ENCODE assay signal across 16 mouse cellular contexts in the genomic region with DNA sequence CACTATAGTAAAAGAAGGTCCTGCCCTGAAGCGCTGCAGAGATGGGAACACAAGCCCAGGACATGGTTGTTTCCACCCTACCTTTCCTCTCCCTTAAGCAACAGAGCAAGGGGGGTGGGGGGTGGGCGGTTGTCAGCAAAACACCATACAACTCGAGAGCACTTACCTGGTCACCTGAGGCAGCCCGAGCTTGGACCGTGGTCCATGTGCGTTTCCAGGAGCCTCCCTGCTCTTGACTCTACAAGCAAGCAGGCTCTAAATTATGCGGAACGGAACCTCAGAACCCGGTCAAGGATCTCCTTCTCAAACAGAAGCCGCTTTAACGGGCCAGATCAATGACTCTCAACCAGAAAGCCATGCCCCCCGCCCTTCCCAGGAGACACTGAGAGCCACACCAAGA. TPM values are rescaled to one million over a fixed set of nuclear protein-coding genes. Genes with fewer than 3 reads are reported as not detected.
DNase-seq lines count a peak whose midpoint lies in the region; ATAC-seq and TF ChIP-seq lines count a peak whose summit lies in the region.
"Had no signal": no experiment of that assay in that cellular context is flagged by ENCODE, and none has a peak within 500 bp of the region (broad histone marks: within the 10 kb centered on the region; RNA-seq: fewer than 3 reads in every experiment).

No protein-coding gene starts in this region.

- ATAC-seq in forebrain, embryonic 15.5 days (replicated peaks): no peak
- ATAC-seq in kidney, postnatal 0 days (replicated peaks; ENCODE audit: low FRiP score, low read depth): no peak
- no peak for ATAC-seq in stomach, embryonic 14.5 days (ENCODE audit: insufficient number of reproducible peaks, insufficient read depth, low FRiP score, low read depth)
- no peak for ATAC-seq in stomach, postnatal 0 days (ENCODE audit: low FRiP score, low TSS enrichment)
- ATAC-seq: forebrain, embryonic 14.5 days; hindbrain, postnatal 0 days had no signal

- H3K9ac ChIP-seq in forebrain, embryonic 15.5 days (replicated peaks): no peak overlapping the region
- no peak overlapping the region for H3K9ac ChIP-seq in kidney, postnatal 0 days (ENCODE audit: low read depth, low read length)
- no peak overlapping the region for H3K9ac ChIP-seq in stomach, embryonic 14.5 days (replicated peaks; ENCODE audit: low read depth, low read length)
- no peak overlapping the region for H3K9ac ChIP-seq in stomach, postnatal 0 days (ENCODE audit: low read length)
- H3K9ac ChIP-seq: neural tube, embryonic 13.5 days had no signal

- no peak overlapping the region for H3K4me3 ChIP-seq in forebrain, embryonic 10.5 days
- no peak overlapping the region for H3K4me3 ChIP-seq in forebrain, embryonic 15.5 days
- no peak overlapping the region for H3K4me3 ChIP-seq in kidney, postnatal 0 days (replicated peaks; ENCODE audit: low read depth, low read length)
- no peak overlapping the region for H3K4me3 ChIP-seq in stomach, embryonic 14.5 days (ENCODE audit: low read depth, low read length)
- no peak overlapping the region for H3K4me3 ChIP-seq in stomach, postnatal 0 days (ENCODE audit: low read depth, low read length)
- no peak overlapping the region for H3K4me3 ChIP-seq in layer of hippocampus, adult 2 months
- H3K4me3 ChIP-seq: neural tube, embryonic 13.5 days had no signal

- WGBS in forebrain, embryonic 10.5 days: 94% methylated on average over 12 of the region's 12 CpGs
- WGBS in forebrain, embryonic 15.5 days: 86% methylated on average over 12 of the region's 12 CpGs
- 64% methylated on average over 12 of the region's 12 CpGs for WGBS in kidney, postnatal 0 days
- 76% methylated on average over 12 of the region's 12 CpGs for WGBS in stomach, embryonic 14.5 days
- 74% methylated on average over 12 of the region's 12 CpGs for WGBS in stomach, postnatal 0 days

- no peak overlapping the region for H3K4me2 ChIP-seq in forebrain, embryonic 15.5 days (replicated peaks)
- no peak overlapping the region for H3K4me2 ChIP-seq in kidney, postnatal 0 days (ENCODE audit: low read length)
- H3K4me2 ChIP-seq in stomach, embryonic 14.5 days (replicated peaks; ENCODE audit: low read depth, low read length): no peak overlapping the region
- no peak overlapping the region for H3K4me2 ChIP-seq in stomach, postnatal 0 days (replicated peaks; ENCODE audit: low read depth)
- H3K4me2 ChIP-seq: neural tube, embryonic 13.5 days had no signal

- no peaks in the 10 kb centered on the region for H3K9me3 ChIP-seq in forebrain, embryonic 10.5 days
- H3K9me3 ChIP-seq in forebrain, embryonic 15.5 days: no peaks in the 10 kb centered on the region
- no peaks in the 10 kb centered on the region for H3K9me3 ChIP-seq in kidney, postnatal 0 days (replicated peaks; ENCODE audit: low read length)
- H3K9me3 ChIP-seq in stomach, embryonic 14.5 days (ENCODE audit: control insufficient read depth, low read depth, low read length): no peaks in the 10 kb centered on the region
- no peaks in the 10 kb centered on the region for H3K9me3 ChIP-seq in stomach, postnatal 0 days (ENCODE audit: control insufficient read depth, low read length)
- H3K9me3 ChIP-seq: neural tube, embryonic 13.5 days had no signal

- peaks cover 78% of the 10 kb centered on the region for H3K36me3 ChIP-seq in forebrain, embryonic 10.5 days (replicated peaks)
- H3K36me3 ChIP-seq in forebrain, embryonic 15.5 days: 0 out of 2 replicates have a peak, but pooled peaks cover 3% of the 10 kb centered on the region
- no peaks in the 10 kb centered on the region for H3K36me3 ChIP-seq in kidney, postnatal 0 days (ENCODE audit: insufficient read depth, low read length)
- no peaks in the 10 kb centered on the region for H3K36me3 ChIP-seq in stomach, embryonic 14.5 days (ENCODE audit: control insufficient read depth, insufficient read depth, low read length)
- no peaks in the 10 kb centered on the region; the same call in 1 of the 2 replicates for H3K36me3 ChIP-seq in stomach, postnatal 0 days (ENCODE audit: control insufficient read depth, insufficient read depth, low read length)

- H3K27ac ChIP-seq in forebrain, embryonic 10.5 days: peak overlapping the region; percentile 40; the same call in 1 of the 2 replicates
- no peak overlapping the region for H3K27ac ChIP-seq in forebrain, embryonic 15.5 days (replicated peaks)
- peak overlapping the region; percentile 65 for H3K27ac ChIP-seq in kidney, postnatal 0 days
- peak overlapping the region; percentile 12; the same call in 1 of the 2 replicates for H3K27ac ChIP-seq in stomach, embryonic 14.5 days (ENCODE audit: low read length)
- no peak overlapping the region for H3K27ac ChIP-seq in stomach, postnatal 0 days (replicated peaks)
- H3K27ac ChIP-seq in layer of hippocampus, adult 2 months: no peak overlapping the region
- H3K27ac ChIP-seq: hindbrain, postnatal 0 days; neural tube, embryonic 13.5 days had no signal

- 0 out of 2 replicates have a peak, but pooled peaks cover 10% of the 10 kb centered on the region for H3K27me3 ChIP-seq in forebrain, embryonic 10.5 days (ENCODE audit: poor library complexity, severe bottlenecking)
- no peaks in the 10 kb centered on the region for H3K27me3 ChIP-seq in forebrain, embryonic 15.5 days
- H3K27me3 ChIP-seq in kidney, postnatal 0 days (ENCODE audit: insufficient read depth, low read length): no peaks in the 10 kb centered on the region
- H3K27me3 ChIP-seq in stomach, embryonic 14.5 days (ENCODE audit: control insufficient read depth, insufficient read depth, low read length): no peaks in the 10 kb centered on the region
- H3K27me3 ChIP-seq in stomach, postnatal 0 days (ENCODE audit: control insufficient read depth, insufficient read depth, low read length): no peaks in the 10 kb centered on the region
- H3K27me3 ChIP-seq: neural tube, embryonic 13.5 days had no signal

- TF ChIP-seq EP300 in stomach, postnatal 0 days (optimal IDR thresholded peaks at IDR 0.05): no peak

- TF ChIP-seq CTCF in kidney, postnatal 0 days (IDR thresholded peaks at IDR 0.05; ENCODE audit: low read depth): no peak
- TF ChIP-seq CTCF in stomach, postnatal 0 days (IDR thresholded peaks at IDR 0.05; ENCODE audit: low read depth): no peak
- TF ChIP-seq CTCF in layer of hippocampus, adult 2 months (conservative IDR thresholded peaks at IDR 0.05): no peak

- peaks cover 83% of the 10 kb centered on the region for H3K4me1 ChIP-seq in forebrain, embryonic 10.5 days
- peaks cover 69% of the 10 kb centered on the region for H3K4me1 ChIP-seq in forebrain, embryonic 15.5 days
- peaks cover 69% of the 10 kb centered on the region for H3K4me1 ChIP-seq in kidney, postnatal 0 days (replicated peaks; ENCODE audit: insufficient read depth, low read length)
- H3K4me1 ChIP-seq in stomach, embryonic 14.5 days (ENCODE audit: control insufficient read depth, insufficient read depth, low read length): peaks cover 51% of the 10 kb centered on the region
- 0 out of 2 replicates have a peak, but pooled peaks cover 6% of the 10 kb centered on the region for H3K4me1 ChIP-seq in stomach, postnatal 0 days (replicated peaks; ENCODE audit: control insufficient read depth, insufficient read depth)

- intact Hi-C loops in left cerebral cortex, postnatal 4 days (cut with DNase I): no loop called here

- DNase-seq in forebrain, embryonic 10.5 days (ENCODE audit: extremely low spot score, low spot score): no peak
- no peak for DNase-seq in kidney, postnatal 0 days (ENCODE audit: low spot score)
- no peak for DNase-seq in kidney, postnatal 14 days
- no peak for DNase-seq in stomach, postnatal 0 days (ENCODE audit: low spot score)
- DNase-seq in layer of hippocampus, adult 2 months (ENCODE audit: low spot score in 2 of 2): no peak
- no peak for DNase-seq in left cerebral cortex, postnatal 4 days
- DNase-seq: adrenal gland, postnatal 36 days; cerebellum, adult 9-10 months; heart, adult 11 months; heart, postnatal 14 days; thymus, postnatal 14 days had no signal

RNA-seq across cellular contexts. Expression of a gene that starts 30.6 kb away (rescaled TPM):
- polyA plus RNA-seq in forebrain, embryonic 10.5 days (2016; fragmentation: Nextera tagmentation; extraction: Ambion mirVana): 19.2 and 20.4 TPM in 2 replicates
- polyA plus RNA-seq in forebrain, embryonic 15.5 days (2015; fragmentation: Nextera tagmentation; extraction: Ambion mirVana): 25.3 and 27.1 TPM in 2 replicates
- polyA plus RNA-seq in kidney, postnatal 0 days (2015; fragmentation: Nextera tagmentation; extraction: Ambion mirVana): 24.5 and 28.2 TPM in 2 replicates
- polyA plus RNA-seq in stomach, embryonic 14.5 days (2014; fragmentation: Nextera tagmentation; extraction: Ambion mirVana): 17.5 and 17.9 TPM in 2 replicates
- polyA plus RNA-seq in stomach, postnatal 0 days (2015; fragmentation: Nextera tagmentation; extraction: Ambion mirVana): 6.7 and 7.3 TPM in 2 replicates
- 100 to 1,000 TPM; 103 to 114 TPM for total RNA-seq in layer of hippocampus, adult 2 months (2021)
- 10 to 100 TPM; 75.8 to 90.1 TPM for total RNA-seq in left cerebral cortex, postnatal 4 days (2021)

Comparison
In these comparisons a context has a peak if more than half of its experiments do, and no peak if none do; other contexts are left out.
1. H3K27ac ChIP-seq: peak in forebrain, embryonic 10.5 days (single experiment), kidney, postnatal 0 days (single experiment) and stomach, embryonic 14.5 days (single experiment); none in forebrain, embryonic 15.5 days (single experiment), stomach, postnatal 0 days (single experiment) and layer of hippocampus, adult 2 months (single experiment).